Mouse (Mus musculus) layer of hippocampus, adult 9-10 months (tissue): ENCODE data around the gene St3gal2.
"Not testable (repeated sequence)": the region's sequence is repeated elsewhere in the genome, so short reads cannot be mapped to it uniquely, and the experiment has no call there.

Experiments
- DNase-seq: peaks from one replicate; pipeline ENCODE4 v3.0.0; 2022; ENCODE audit warnings: low spot score

Gene St3gal2

GRCm38 (mm10) chr8:110911576-110912570, 7.8 kb upstream of the St3gal2 start:
- DNase-seq = no peak

- DNase-seq = no peak
Measured at GRCm38 (mm10) chr8:110917415-110917814, 2.3 kb upstream of the St3gal2 start.

- DNase-seq = no peak
Measured at GRCm38 (mm10) chr8:110918027-110918426, 1.7 kb upstream of the St3gal2 start.

- no peak for DNase-seq
Measured at GRCm38 (mm10) chr8:110918460-110918859, 1.3 kb upstream of the St3gal2 start.

GRCm38 (mm10) chr8:110920032-110920772, 480 bp downstream of the St3gal2 start:
- DNase-seq = no peak

GRCm38 (mm10) chr8:110920773-110921277, 1.1 kb downstream of the St3gal2 start:
- DNase-seq = no peak

GRCm38 (mm10) chr8:110921492-110922230, 1.9 kb downstream of the St3gal2 start:
- no peak for DNase-seq

- no peak for DNase-seq
Measured at GRCm38 (mm10) chr8:110925691-110926140, 6.0 kb downstream of the St3gal2 start.

GRCm38 (mm10) chr8:110926690-110927089, 7.0 kb downstream of the St3gal2 start:
- no peak for DNase-seq

- DNase-seq = no peak
Measured at GRCm38 (mm10) chr8:110928435-110928834, 8.7 kb downstream of the St3gal2 start.

- DNase-seq = no peak
Measured at GRCm38 (mm10) chr8:110929066-110929465, 9.3 kb downstream of the St3gal2 start.

- DNase-seq = not testable (repeated sequence)
Measured at GRCm38 (mm10) chr8:110929672-110930071, 9.9 kb downstream of the St3gal2 start.

GRCm38 (mm10) chr8:110931176-110931939, 11.6 kb downstream of the St3gal2 start:
- no peak for DNase-seq

GRCm38 (mm10) chr8:110932444-110932843, 12.7 kb downstream of the St3gal2 start:
- DNase-seq = no peak

GRCm38 (mm10) chr8:110933272-110933671, 13.6 kb downstream of the St3gal2 start:
- no peak for DNase-seq

- DNase-seq = no peak
Measured at GRCm38 (mm10) chr8:110936217-110936616, 16.5 kb downstream of the St3gal2 start.

GRCm38 (mm10) chr8:110938882-110939589, 19.3 kb downstream of the St3gal2 start:
- DNase-seq = peak; percentile 54

GRCm38 (mm10) chr8:110940682-110941452, 21.1 kb downstream of the St3gal2 start:
- no peak for DNase-seq

GRCm38 (mm10) chr8:110941453-110941948, 21.8 kb downstream of the St3gal2 start:
- DNase-seq = no peak
